Mouse (Mus musculus) liver, postnatal 0 days (tissue): ENCODE data around the gene Cbln1. TPM values are rescaled to one million over a fixed set of nuclear protein-coding genes. Genes with fewer than 3 reads are reported as not detected.

Source experiments
- ATAC-seq: fragments of 200-750 bp; cut with Nextera tagmentation; 2 replicates; pipeline ENCODE4 v1.8.0; 2017; ENCODE audit warnings: mild to moderate bottlenecking, moderate library complexity
- DNase-seq: peaks from one replicate; pipeline ENCODE4 v3.0.0-alpha.2; 2016
- H3K27ac ChIP-seq: fragments of 300-500 bp; sonication (generic); 2 replicates; pipeline ENCODE4 v1.5.1; 2014; ENCODE audit warnings: antibody characterized with exemption, moderate library complexity, mild to moderate bottlenecking, low read depth
- H3K27me3 ChIP-seq: fragments of 300-500 bp; sonication (generic); 2 replicates; pipeline ENCODE4 v1.6.1; 2014; ENCODE audit warnings: low read length, control low read depth, mixed read lengths; ENCODE audit not compliant: insufficient read depth
- H3K36me3 ChIP-seq: fragments of 300-500 bp; sonication (generic); replicated peaks from 2 replicates; pipeline ENCODE4 v1.6.1; 2014; ENCODE audit warnings: mild to moderate bottlenecking, control low read depth, low read length, moderate library complexity, mixed read lengths; ENCODE audit not compliant: insufficient read depth
- H3K4me1 ChIP-seq: fragments of 300-500 bp; sonication (generic); 2 replicates; pipeline ENCODE4 v1.6.1; 2014; ENCODE audit warnings: antibody characterized with exemption, mild to moderate bottlenecking, control low read depth; ENCODE audit not compliant: insufficient read depth
- H3K4me2 ChIP-seq: fragments of 300-500 bp; sonication (generic); 2 replicates; pipeline ENCODE4 v1.6.1; 2014; ENCODE audit warnings: low read depth, mild to moderate bottlenecking, low read length, moderate library complexity, mixed read lengths
- H3K4me3 ChIP-seq: fragments of 300-500 bp; sonication (generic); 2 replicates; pipeline ENCODE4 v1.5.1; 2014; ENCODE audit warnings: low read depth, low read length
- H3K9ac ChIP-seq: fragments of 300-500 bp; sonication (generic); replicated peaks from 2 replicates; pipeline ENCODE4 v1.6.1; 2014; ENCODE audit warnings: mild to moderate bottlenecking, moderate library complexity
- H3K9me3 ChIP-seq: fragments of 300-500 bp; sonication (generic); 2 replicates; pipeline ENCODE4 v1.6.1; 2016; ENCODE audit warnings: mild to moderate bottlenecking, control low read depth, low read length, mixed read lengths
- CTCF ChIP-seq: sonication (generic); IDR thresholded peaks from 2 replicates; pipeline ENCODE4 v1.5.1; 2016; ENCODE audit warnings: antibody characterized with exemption, low read depth
- EP300 ChIP-seq: IDR thresholded peaks from 2 replicates; pipeline ENCODE4 v1.6.1; 2016; ENCODE audit warnings: antibody characterized with exemption, low read depth, mild to moderate bottlenecking
- WGBS: fragments of 180-500 bp; shearing (Covaris S2); extraction: QIAGEN DNeasy Blood & Tissue Kit; methylation state at CpG from one replicate; pipeline ENCODE4 v1.1.7; 2014; ENCODE audit not compliant: insufficient replicate concordance; 5-methylcytosine and 5-hydroxymethylcytosine counted together
- polyA plus RNA-seq: library from polyadenylated mRNA; unstranded; fragments of >200 nt; fragmentation: Nextera tagmentation; extraction: Ambion mirVana; gene quantifications from 2 replicates; pipeline ENCODE4 v1.2.1, GENCODE M21; 2015

The Cbln1 gene
- polyA plus RNA-seq, result not detected in 2 replicates

- peaks cover 13% of the 10 kb centered on the region for H3K4me1 ChIP-seq
- WGBS, result 1% methylated on average over 96 of the region's 122 CpGs
- no peak within 1 kb of the TSS for H3K9ac ChIP-seq
- H3K36me3 ChIP-seq, result no peaks in the 10 kb centered on the region
- DNase-seq (peak; percentile 86), ATAC-seq (peak; percentile 97)
- peaks cover 89% of the 10 kb centered on the region for H3K27me3 ChIP-seq
- peak within 1 kb of the TSS; percentile 71 for H3K4me2 ChIP-seq
- no peaks in the 10 kb centered on the region for H3K9me3 ChIP-seq
- no peak within 1 kb of the TSS for H3K27ac ChIP-seq
- no peak for TF ChIP-seq EP300
- TF ChIP-seq CTCF, result peak; percentile 16; the same call in 1 of the 2 replicates
- peak within 1 kb of the TSS; percentile 46 for H3K4me3 ChIP-seq
These were observed at the start of gene Cbln1 for GRCm38 (mm10) chr8:87472271-87473236. Gene Cbln1, minus strand, starts transcription at chr8:87472609.

GRCm38 (mm10) chr8:87517132-87517531 is 44.7 kb upstream of the Cbln1 start:
- no peak for ATAC-seq
- Histone ChIP-seq H3K36me3 (no peaks in the 10 kb centered on the region), H3K27ac (no peak overlapping the region), H3K4me1 (no peaks in the 10 kb centered on the region), H3K4me2 (no peak overlapping the region), H3K9ac (no peak overlapping the region), H3K4me3 (no peak overlapping the region), H3K9me3 (no peaks in the 10 kb centered on the region), H3K27me3 (no peaks in the 10 kb centered on the region)
- DNase-seq, result no peak
- no peak for TF ChIP-seq CTCF
- no peak for TF ChIP-seq EP300
- 79% methylated on average over 3 of the region's 3 CpGs for WGBS

GRCm38 (mm10) chr8:87513796-87514195 is 41.4 kb upstream of the Cbln1 start:
- no peak overlapping the region for H3K4me2 ChIP-seq
- no peaks in the 10 kb centered on the region for H3K36me3 ChIP-seq
- no peak for TF ChIP-seq EP300
- no peaks in the 10 kb centered on the region for H3K4me1 ChIP-seq
- no peaks in the 10 kb centered on the region for H3K9me3 ChIP-seq
- WGBS, result 70% methylated on average over 5 of the region's 5 CpGs
- DNase-seq (no peak), ATAC-seq (no peak)
- no peak overlapping the region for H3K27ac ChIP-seq
- no peak overlapping the region for H3K9ac ChIP-seq
- no peaks in the 10 kb centered on the region for H3K27me3 ChIP-seq
- H3K4me3 ChIP-seq, result no peak overlapping the region

GRCm38 (mm10) chr8:87513350-87513749 is 40.9 kb upstream of the Cbln1 start:
- TF ChIP-seq EP300, result no peak
- no peak for TF ChIP-seq CTCF
- Histone ChIP-seq H3K9ac (no peak overlapping the region), H3K9me3 (no peaks in the 10 kb centered on the region), H3K27me3 (no peaks in the 10 kb centered on the region), H3K27ac (no peak overlapping the region), H3K4me1 (no peaks in the 10 kb centered on the region), H3K36me3 (no peaks in the 10 kb centered on the region), H3K4me3 (no peak overlapping the region), H3K4me2 (no peak overlapping the region)
- DNase-seq, result no peak
- 71% methylated on average over 3 of the region's 3 CpGs for WGBS
- no peak for ATAC-seq

GRCm38 (mm10) chr8:87512636-87513035 is 40.2 kb upstream of the Cbln1 start:
- ATAC-seq (no peak), DNase-seq (no peak)
- H3K4me2 ChIP-seq, result no peak overlapping the region
- H3K36me3 ChIP-seq, result no peaks in the 10 kb centered on the region
- no peaks in the 10 kb centered on the region for H3K27me3 ChIP-seq
- H3K9me3 ChIP-seq, result no peaks in the 10 kb centered on the region
- H3K9ac ChIP-seq, result no peak overlapping the region
- 75% methylated on average over 6 of the region's 6 CpGs for WGBS
- TF ChIP-seq CTCF (no peak), EP300 (no peak)
- H3K4me3 ChIP-seq, result no peak overlapping the region
- no peaks in the 10 kb centered on the region for H3K4me1 ChIP-seq
- no peak overlapping the region for H3K27ac ChIP-seq

- ATAC-seq (no peak), DNase-seq (no peak)
- TF ChIP-seq EP300, result no peak
- no peak for TF ChIP-seq CTCF
- Histone ChIP-seq H3K9ac (no peak overlapping the region), H3K27ac (no peak overlapping the region), H3K4me2 (no peak overlapping the region), H3K9me3 (no peaks in the 10 kb centered on the region), H3K4me3 (no peak overlapping the region), H3K27me3 (no peaks in the 10 kb centered on the region), H3K4me1 (no peaks in the 10 kb centered on the region), H3K36me3 (no peaks in the 10 kb centered on the region)
- WGBS, result 45% methylated on average over 9 of the region's 9 CpGs
These were observed 34.6 kb upstream of the Cbln1 start for GRCm38 (mm10) chr8:87507046-87507445.
